Mouse (Mus musculus) lung, embryonic 15.5 days (tissue): ENCODE data around the gene Rab40c. TPM values are rescaled to one million over a fixed set of nuclear protein-coding genes. Genes with fewer than 3 reads are reported as not detected.

ENCODE experiments used
- ATAC-seq: fragments of 200-750 bp; cut with Nextera tagmentation; 2 replicates; pipeline ENCODE4 v1.8.0; 2017; ENCODE audit warnings: moderate number of reproducible peaks, borderline replicate concordance; ENCODE audit not compliant: low FRiP score, low TSS enrichment; ENCODE audit errors: extremely low read depth
- H3K27ac ChIP-seq: fragments of 300-500 bp; sonication (generic); 2 replicates; pipeline ENCODE4 v1.5.1; 2015; ENCODE audit warnings: moderate library complexity, mild to moderate bottlenecking, inconsistent platforms
- H3K27me3 ChIP-seq: fragments of 300-500 bp; sonication (generic); 2 replicates; pipeline ENCODE4 v1.6.1; 2015; ENCODE audit warnings: inconsistent platforms
- H3K36me3 ChIP-seq: fragments of 300-500 bp; sonication (generic); 2 replicates; pipeline ENCODE4 v1.6.1; 2015; ENCODE audit warnings: inconsistent platforms
- H3K4me1 ChIP-seq: fragments of 300-500 bp; sonication (generic); 2 replicates; pipeline ENCODE4 v1.6.1; 2015; ENCODE audit warnings: inconsistent platforms
- H3K4me2 ChIP-seq: fragments of 300-500 bp; sonication (generic); 2 replicates; pipeline ENCODE4 v1.6.1; 2015; ENCODE audit warnings: inconsistent platforms, mild to moderate bottlenecking, moderate library complexity
- H3K4me3 ChIP-seq: fragments of 300-500 bp; sonication (generic); 2 replicates; pipeline ENCODE4 v1.5.1; 2015; ENCODE audit warnings: mild to moderate bottlenecking, inconsistent platforms
- H3K9ac ChIP-seq: fragments of 300-500 bp; sonication (generic); 2 replicates; pipeline ENCODE4 v1.6.1; 2015; ENCODE audit warnings: inconsistent platforms
- H3K9me3 ChIP-seq: fragments of 300-500 bp; sonication (generic); 2 replicates; pipeline ENCODE4 v1.6.1; 2016; ENCODE audit warnings: inconsistent platforms
- WGBS: fragments of 180-500 bp; shearing (Covaris S2); methylation state at CpG from one replicate; pipeline ENCODE4 v1.1.7; 2015; 5-methylcytosine and 5-hydroxymethylcytosine counted together
- polyA plus RNA-seq: library from polyadenylated mRNA; unstranded; fragments of >200 nt; fragmentation: Nextera tagmentation; extraction: Ambion mirVana; gene quantifications from 2 replicates; pipeline ENCODE4 v1.2.1, GENCODE M21; 2015

Gene Rab40c
- polyA plus RNA-seq, 1 experiment from 2014 or later: 27.4 TPM

DNA sequence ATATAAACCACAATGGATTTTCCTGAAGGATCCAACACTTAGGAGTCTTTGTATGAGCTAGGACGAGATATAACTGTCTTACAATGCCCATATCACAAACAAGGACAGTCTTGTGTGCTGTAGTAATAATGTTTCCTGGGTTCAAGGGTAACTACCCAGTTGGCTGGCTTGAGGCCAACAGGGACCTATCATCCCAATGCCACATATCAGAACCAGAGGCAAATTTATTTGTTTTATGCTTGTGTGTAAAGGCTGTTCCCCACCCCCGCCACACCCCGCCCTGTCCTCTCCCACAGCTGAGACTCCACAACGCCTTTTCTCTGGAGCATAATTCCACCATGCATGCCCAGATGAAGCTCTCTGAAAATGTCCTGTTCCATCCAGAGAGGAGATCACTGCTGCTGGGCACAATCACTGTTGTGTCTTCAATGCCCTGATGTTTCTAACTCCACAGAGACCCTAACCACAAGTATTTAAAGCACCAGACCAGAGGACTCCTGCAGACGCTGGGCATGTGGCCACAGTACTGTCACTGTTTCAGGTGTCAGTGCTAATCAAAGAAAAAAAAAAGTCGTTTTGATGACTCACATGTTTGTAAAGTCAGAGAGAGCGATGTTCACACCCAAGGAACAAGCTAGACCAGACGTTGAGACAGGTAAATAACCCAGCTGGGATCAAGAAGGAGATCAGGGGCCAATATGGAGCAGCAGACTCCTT is 2.4 kb downstream of the Rab40c start:
- peaks cover 5% of the 10 kb centered on the region; the same call in 1 of the 2 replicates for H3K36me3 ChIP-seq
- no peak overlapping the region for H3K9ac ChIP-seq
- no peak overlapping the region for H3K27ac ChIP-seq
- H3K4me2 ChIP-seq: no peak overlapping the region
- H3K4me3 ChIP-seq: no peak overlapping the region
- no peak for ATAC-seq
- peaks cover 30% of the 10 kb centered on the region for H3K4me1 ChIP-seq
- H3K27me3 ChIP-seq: no peaks in the 10 kb centered on the region
- 76% methylated on average over 8 of the region's 8 CpGs for WGBS
- H3K9me3 ChIP-seq: no peaks in the 10 kb centered on the region

DNA sequence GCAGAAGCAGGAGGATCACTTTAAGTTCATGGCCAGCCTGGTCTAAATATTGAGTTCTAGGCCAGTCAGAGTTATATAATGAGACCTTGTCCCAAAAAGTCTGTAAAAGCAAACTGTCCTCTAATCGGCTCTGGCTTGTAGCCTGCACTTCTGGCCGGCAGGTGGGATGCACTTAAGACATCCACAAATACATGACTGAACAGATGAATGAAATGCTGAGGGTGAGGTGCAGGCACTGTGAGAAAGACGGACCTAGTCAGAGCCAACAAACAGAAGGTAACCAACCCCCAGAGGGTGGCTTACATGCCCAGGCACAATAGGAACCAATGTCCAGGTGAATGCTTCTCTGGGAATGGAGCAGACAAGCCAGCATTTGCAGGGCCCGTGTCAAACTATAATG is 5.2 kb downstream of the Rab40c start:
- Histone ChIP-seq H3K4me1 (peaks cover 25% of the 10 kb centered on the region), H3K9me3 (no peaks in the 10 kb centered on the region), H3K4me2 (no peak overlapping the region), H3K27me3 (no peaks in the 10 kb centered on the region), H3K9ac (no peak overlapping the region), H3K36me3 (peaks cover 5% of the 10 kb centered on the region; the same call in 1 of the 2 replicates), H3K4me3 (no peak overlapping the region), H3K27ac (peak overlapping the region; percentile 34)
- ATAC-seq: no peak
- 64% methylated on average over 4 of the region's 4 CpGs for WGBS

DNA sequence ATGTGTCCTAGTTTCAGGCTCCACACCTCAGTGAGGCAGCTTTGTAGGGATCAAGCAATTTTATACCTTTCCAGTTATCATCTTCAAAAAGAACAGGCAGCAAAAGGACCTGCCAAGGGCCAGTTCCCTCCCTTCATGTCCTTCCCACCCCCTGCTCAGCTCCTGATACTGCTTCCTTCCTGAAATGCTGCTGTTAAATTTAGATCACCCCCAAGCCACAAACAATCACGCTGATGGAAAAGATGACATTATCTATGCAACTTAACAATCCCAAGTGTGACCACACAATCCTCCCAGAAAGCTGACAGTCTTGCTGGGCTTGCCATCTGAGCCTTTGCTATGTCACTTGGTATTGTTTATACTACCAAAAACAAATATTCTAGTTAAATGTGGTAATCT is 5.7 kb downstream of the Rab40c start:
- H3K4me1 ChIP-seq: peaks cover 23% of the 10 kb centered on the region
- no peak overlapping the region for H3K4me3 ChIP-seq
- H3K9me3 ChIP-seq: no peaks in the 10 kb centered on the region
- WGBS: 62% methylated on average over 1 of the region's 1 CpGs
- H3K4me2 ChIP-seq: no peak overlapping the region
- peaks cover 5% of the 10 kb centered on the region; the same call in 1 of the 2 replicates for H3K36me3 ChIP-seq
- H3K9ac ChIP-seq: no peak overlapping the region
- H3K27me3 ChIP-seq: no peaks in the 10 kb centered on the region
- H3K27ac ChIP-seq: peak overlapping the region; percentile 34
- no peak for ATAC-seq

GRCm38 (mm10) chr17:25913186-25913876 is 6.2 kb downstream of the Rab40c start:
- WGBS: 76% methylated on average over 14 of the region's 14 CpGs
- Histone ChIP-seq H3K9ac (no peak overlapping the region), H3K4me2 (no peak overlapping the region), H3K9me3 (no peaks in the 10 kb centered on the region), H3K4me3 (no peak overlapping the region), H3K27ac (0 out of 2 replicates have a peak overlapping the region, but pooled peaks have one; percentile 34), H3K4me1 (peaks cover 18% of the 10 kb centered on the region), H3K27me3 (no peaks in the 10 kb centered on the region), H3K36me3 (peaks cover 5% of the 10 kb centered on the region; the same call in 1 of the 2 replicates)
- ATAC-seq: no peak

- ATAC-seq: no peak
Observed at GRCm38 (mm10) chr17:25911816-25912215, 7.7 kb downstream of the Rab40c start.

GRCm38 (mm10) chr17:25907640-25908039 is 11.9 kb downstream of the Rab40c start:
- ATAC-seq: no peak
- Histone ChIP-seq H3K36me3 (peaks cover 5% of the 10 kb centered on the region; the same call in 1 of the 2 replicates), H3K4me3 (no peak overlapping the region), H3K27ac (no peak overlapping the region), H3K27me3 (no peaks in the 10 kb centered on the region), H3K9me3 (no peaks in the 10 kb centered on the region), H3K4me1 (no peaks in the 10 kb centered on the region), H3K4me2 (no peak overlapping the region), H3K9ac (no peak overlapping the region)
- WGBS: 87% methylated on average over 2 of the region's 2 CpGs

More at GRCm38 (mm10) chr17:25911816-25912215, 7.7 kb downstream of the Rab40c start:
- H3K9me3 ChIP-seq: no peaks in the 10 kb centered on the region
- peaks cover 9% of the 10 kb centered on the region for H3K4me1 ChIP-seq
- H3K27me3 ChIP-seq: no peaks in the 10 kb centered on the region
- no peak overlapping the region for H3K9ac ChIP-seq
- no peak overlapping the region for H3K4me2 ChIP-seq
- 93% methylated on average over 4 of the region's 4 CpGs for WGBS
- H3K4me3 ChIP-seq: no peak overlapping the region
- H3K27ac ChIP-seq: no peak overlapping the region
- H3K36me3 ChIP-seq: peaks cover 3% of the 10 kb centered on the region; the same call in 1 of the 2 replicates

- H3K27ac ChIP-seq: no peak overlapping the region
- H3K4me2 ChIP-seq: no peak overlapping the region
- ATAC-seq: no peak
- H3K9ac ChIP-seq: no peak overlapping the region
- H3K4me3 ChIP-seq: no peak overlapping the region
- peaks cover 12% of the 10 kb centered on the region for H3K36me3 ChIP-seq
- 87% methylated on average over 3 of the region's 3 CpGs for WGBS
- no peaks in the 10 kb centered on the region for H3K4me1 ChIP-seq
- no peaks in the 10 kb centered on the region for H3K27me3 ChIP-seq
- no peaks in the 10 kb centered on the region for H3K9me3 ChIP-seq
Observed at GRCm38 (mm10) chr17:25903061-25903460, 16.5 kb downstream of the Rab40c start.

GRCm38 (mm10) chr17:25900193-25900592 is 19.3 kb downstream of the Rab40c start:
- 97% methylated on average over 1 of the region's 1 CpGs for WGBS
- no peak overlapping the region for H3K9ac ChIP-seq
- no peak overlapping the region for H3K4me2 ChIP-seq
- no peak overlapping the region for H3K4me3 ChIP-seq
- ATAC-seq: no peak
- H3K4me1 ChIP-seq: no peaks in the 10 kb centered on the region
- no peaks in the 10 kb centered on the region for H3K27me3 ChIP-seq
- peaks cover 7% of the 10 kb centered on the region for H3K36me3 ChIP-seq
- H3K9me3 ChIP-seq: no peaks in the 10 kb centered on the region
- H3K27ac ChIP-seq: no peak overlapping the region

- no peak for ATAC-seq
- Histone ChIP-seq H3K4me2 (no peak overlapping the region), H3K4me3 (no peak overlapping the region), H3K27ac (no peak overlapping the region), H3K36me3 (peaks cover 7% of the 10 kb centered on the region), H3K4me1 (no peaks in the 10 kb centered on the region), H3K9me3 (no peaks in the 10 kb centered on the region), H3K9ac (no peak overlapping the region), H3K27me3 (no peaks in the 10 kb centered on the region)
- WGBS: 66% methylated on average over 12 of the region's 12 CpGs
Observed at GRCm38 (mm10) chr17:25895891-25896290, 23.6 kb downstream of the Rab40c start.

GRCm38 (mm10) chr17:25895415-25895814 is 24.1 kb downstream of the Rab40c start:
- Histone ChIP-seq H3K4me1 (no peaks in the 10 kb centered on the region), H3K4me2 (no peak overlapping the region), H3K36me3 (peaks cover 3% of the 10 kb centered on the region; the same call in 1 of the 2 replicates), H3K4me3 (no peak overlapping the region), H3K9ac (no peak overlapping the region), H3K9me3 (no peaks in the 10 kb centered on the region), H3K27ac (no peak overlapping the region), H3K27me3 (no peaks in the 10 kb centered on the region)
- WGBS: 66% methylated on average over 2 of the region's 2 CpGs
- ATAC-seq: no peak

GRCm38 (mm10) chr17:25893975-25894617 is 25.4 kb downstream of the Rab40c start:
- no peak overlapping the region for H3K27ac ChIP-seq

DNA sequence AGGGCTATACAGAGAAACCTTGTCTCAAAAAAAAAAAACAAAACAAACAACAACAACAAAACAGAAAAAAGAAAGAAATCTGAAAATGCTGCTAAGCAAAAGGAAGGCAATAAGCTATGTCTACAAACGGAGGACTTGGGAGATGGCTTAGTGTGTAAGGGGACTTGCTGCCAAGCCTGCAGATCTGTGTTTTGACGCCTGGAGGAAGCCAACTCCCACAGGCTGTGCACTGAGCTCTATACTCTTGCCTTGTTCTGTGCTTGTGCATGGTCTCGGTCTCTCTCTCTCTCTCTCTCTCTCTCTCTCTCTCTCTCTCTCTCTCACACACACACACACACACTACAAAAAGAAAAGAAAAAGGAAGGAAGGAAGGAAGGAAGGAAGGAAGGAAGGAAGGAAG is 30.7 kb downstream of the Rab40c start:
- ATAC-seq: no peak

More at GRCm38 (mm10) chr17:25893975-25894617, 25.4 kb downstream of the Rab40c start:
- peak; percentile 64; the same call in 1 of the 2 replicates for ATAC-seq
- Histone ChIP-seq H3K4me3 (no peak overlapping the region), H3K9ac (no peak overlapping the region), H3K36me3 (peaks cover 8% of the 10 kb centered on the region; the same call in 1 of the 2 replicates), H3K9me3 (no peaks in the 10 kb centered on the region), H3K27me3 (no peaks in the 10 kb centered on the region), H3K4me2 (no peak overlapping the region), H3K4me1 (no peaks in the 10 kb centered on the region)
- WGBS: 30% methylated on average over 2 of the region's 2 CpGs

More for the DNA sequence above, 30.7 kb downstream of the Rab40c start:
- no peak overlapping the region for H3K4me3 ChIP-seq
- no peak overlapping the region for H3K27ac ChIP-seq
- H3K9ac ChIP-seq: no peak overlapping the region
- 87% methylated on average over 3 of the region's 3 CpGs for WGBS
- no peaks in the 10 kb centered on the region for H3K27me3 ChIP-seq
- H3K9me3 ChIP-seq: no peaks in the 10 kb centered on the region
- H3K36me3 ChIP-seq: peaks cover 16% of the 10 kb centered on the region
- no peak overlapping the region for H3K4me2 ChIP-seq
- H3K4me1 ChIP-seq: no peaks in the 10 kb centered on the region
